20 mouse cellular contexts compared by ENCODE assay signal in genomic region chr13:114344220-114344973, GRCm38 (mm10). TPM values are rescaled to one million over a fixed set of nuclear protein-coding genes. Genes with fewer than 3 reads are reported as not detected.
DNase-seq lines count a peak whose midpoint lies in the region; ATAC-seq and TF ChIP-seq lines count a peak whose summit lies in the region.
"Had no signal": no experiment of that assay in that cellular context is flagged by ENCODE, and none has a peak within 500 bp of the region (broad histone marks: within the 10 kb centered on the region; RNA-seq: fewer than 3 reads in every experiment).

No protein-coding gene starts in this region.

- intact Hi-C loops in heart, postnatal 10 days (cut with DNase I): no loop called here

- H3K4me1 ChIP-seq in heart, embryonic 14.5 days (ENCODE audit: control insufficient read depth in 2 of 2, insufficient read depth in 2 of 2, low read length in 2 of 2): peaks cover 9 to 15% of the 10 kb centered on the region in 2 experiments
- peaks cover 22% of the 10 kb centered on the region for H3K4me1 ChIP-seq in liver, embryonic 12.5 days
- H3K4me1 ChIP-seq in liver, postnatal 0 days (ENCODE audit: insufficient read depth): no peaks in the 10 kb centered on the region
- H3K4me1 ChIP-seq in MEL (ENCODE audit: control insufficient read depth in 1 of 2, insufficient read depth in 2 of 2, low read length in 2 of 2): peaks cover 2 to 8% of the 10 kb centered on the region in 2 experiments; a peak in 2 of 4 replicates
- H3K4me1 ChIP-seq in liver, embryonic 15.5 days (replicated peaks): peaks cover 12% of the 10 kb centered on the region
- H3K4me1 ChIP-seq: lung, embryonic 15.5 days had no signal

- H3K9ac ChIP-seq in heart, embryonic 14.5 days (ENCODE audit: low read length): no peak overlapping the region
- H3K9ac ChIP-seq in liver, embryonic 12.5 days: no peak overlapping the region
- no peak overlapping the region for H3K9ac ChIP-seq in liver, postnatal 0 days (replicated peaks)
- no peak overlapping the region for H3K9ac ChIP-seq in MEL (ENCODE audit: control insufficient read depth, low read depth, low read length, poor library complexity, severe bottlenecking)
- no peak overlapping the region for H3K9ac ChIP-seq in liver, embryonic 15.5 days
- H3K9ac ChIP-seq: limb, embryonic 13.5 days; lung, embryonic 15.5 days had no signal

- WGBS in heart, embryonic 14.5 days: 43% methylated on average over 3 of the region's 3 CpGs
- WGBS in liver, embryonic 12.5 days (ENCODE audit: insufficient replicate concordance): 36% methylated on average over 3 of the region's 3 CpGs
- 65% methylated on average over 3 of the region's 3 CpGs for WGBS in liver, postnatal 0 days (ENCODE audit: insufficient replicate concordance)
- WGBS in liver, embryonic 15.5 days (ENCODE audit: insufficient replicate concordance): 24% methylated on average over 3 of the region's 3 CpGs

- no peak for TF ChIP-seq RAD21 in MEL (IDR thresholded peaks at IDR 0.05; ENCODE audit: low read depth, low read length)

- peak overlapping the region; percentile 32; the same call in 1 of the 2 replicates for H3K4me2 ChIP-seq in heart, embryonic 14.5 days (ENCODE audit: low read length)
- peak overlapping the region; percentile 39 for H3K4me2 ChIP-seq in liver, embryonic 12.5 days
- no peak overlapping the region for H3K4me2 ChIP-seq in liver, postnatal 0 days (ENCODE audit: low read depth, low read length)
- peak overlapping the region; percentile 17 for H3K4me2 ChIP-seq in liver, embryonic 15.5 days
- H3K4me2 ChIP-seq: limb, embryonic 13.5 days; lung, embryonic 15.5 days had no signal

- H3K27ac ChIP-seq in heart, embryonic 14.5 days (replicated peaks in 1 of 2; ENCODE audit: control insufficient read depth in 1 of 2, insufficient read depth in 1 of 2, low read depth in 2 of 2, low read length in 2 of 2): no peak overlapping the region
- H3K27ac ChIP-seq in liver, embryonic 12.5 days: peak overlapping the region; percentile 72
- H3K27ac ChIP-seq in liver, postnatal 0 days (ENCODE audit: low read depth): no peak overlapping the region
- H3K27ac ChIP-seq in MEL (ENCODE audit: control insufficient read depth, low read depth, low read length): peak overlapping the region; percentile 19; the same call in 1 of the 2 replicates
- peak overlapping the region; percentile 45 for H3K27ac ChIP-seq in liver, embryonic 15.5 days (replicated peaks)
- H3K27ac ChIP-seq: hindbrain, embryonic 10.5 days; limb, embryonic 13.5 days; lung, embryonic 15.5 days had no signal

- no peak overlapping the region for H3K4me3 ChIP-seq in heart, embryonic 14.5 days (ENCODE audit: control insufficient read depth in 1 of 2, insufficient read depth in 1 of 2, low read depth in 1 of 2, low read length in 2 of 2)
- H3K4me3 ChIP-seq in liver, embryonic 12.5 days: no peak overlapping the region
- no peak overlapping the region for H3K4me3 ChIP-seq in liver, postnatal 0 days (ENCODE audit: low read depth, low read length)
- H3K4me3 ChIP-seq in MEL (ENCODE audit: control insufficient read depth in 1 of 2, insufficient read depth in 1 of 2, low read depth in 2 of 2, low read length in 2 of 2): no peak overlapping the region
- H3K4me3 ChIP-seq in liver, embryonic 15.5 days (replicated peaks): no peak overlapping the region
- H3K4me3 ChIP-seq: hindbrain, embryonic 10.5 days; limb, embryonic 13.5 days; lung, embryonic 15.5 days had no signal

- no peak for TF ChIP-seq EP300 in liver, postnatal 0 days (IDR thresholded peaks at IDR 0.05; ENCODE audit: low read depth)
- peak; percentile 30 to 52; a peak in 2 of 4 replicates for TF ChIP-seq EP300 in MEL (IDR thresholded peaks at IDR 0.05; ENCODE audit: low read depth in 1 of 2, low read length in 2 of 2)

- ATAC-seq in heart, embryonic 14.5 days (ENCODE audit: insufficient number of reproducible peaks, insufficient read depth, low FRiP score, low read depth): no peak
- peak; percentile 90 for ATAC-seq in liver, embryonic 12.5 days
- ATAC-seq in liver, postnatal 0 days: no peak
- ATAC-seq in liver, embryonic 15.5 days (ENCODE audit: insufficient read depth): peak; percentile 81
- ATAC-seq in frontal cortex, adult (ENCODE audit: low TSS enrichment): no peak
- ATAC-seq: activated CD4-positive, CD25-positive, alpha-beta regulatory T cell, adult 4 months; forebrain, embryonic 14.5 days; intestine, postnatal 0 days had no signal

- no peak for DNase-seq in heart, postnatal 10 days
- no peak for DNase-seq in liver, postnatal 0 days
- peak; percentile 42 for DNase-seq in MEL (ENCODE audit: low read depth, low spot score)
- no peak for DNase-seq in left cerebral cortex, adult 8-10 months (ENCODE audit: low spot score in 2 of 2)
- DNase-seq: adrenal gland, postnatal 10 days; cerebellum, adult 9-10 months; kidney, postnatal 36 days; lung, postnatal 36 days; right cerebral cortex, postnatal 25 days; spleen, adult 18-20 months had no signal

- no peaks in the 10 kb centered on the region for H3K27me3 ChIP-seq in heart, embryonic 14.5 days (ENCODE audit: control insufficient read depth, insufficient read depth, low read length)
- no peaks in the 10 kb centered on the region for H3K27me3 ChIP-seq in liver, embryonic 12.5 days (replicated peaks)
- no peaks in the 10 kb centered on the region for H3K27me3 ChIP-seq in liver, postnatal 0 days (ENCODE audit: insufficient read depth, low read length)
- no peaks in the 10 kb centered on the region for H3K27me3 ChIP-seq in MEL (ENCODE audit: control insufficient read depth in 1 of 2, insufficient read depth in 2 of 2, low read length in 2 of 2)
- no peaks in the 10 kb centered on the region for H3K27me3 ChIP-seq in liver, embryonic 15.5 days
- H3K27me3 ChIP-seq: limb, embryonic 13.5 days; lung, embryonic 15.5 days had no signal

- H3K9me3 ChIP-seq in heart, embryonic 14.5 days (ENCODE audit: control insufficient read depth, low read length): no peaks in the 10 kb centered on the region
- H3K9me3 ChIP-seq in liver, embryonic 12.5 days (replicated peaks): no peaks in the 10 kb centered on the region
- H3K9me3 ChIP-seq in liver, postnatal 0 days (ENCODE audit: low read length): no peaks in the 10 kb centered on the region
- H3K9me3 ChIP-seq in MEL (replicated peaks; ENCODE audit: insufficient read depth, low read length): no peaks in the 10 kb centered on the region
- no peaks in the 10 kb centered on the region for H3K9me3 ChIP-seq in liver, embryonic 15.5 days (replicated peaks)
- H3K9me3 ChIP-seq: hindbrain, embryonic 10.5 days; limb, embryonic 13.5 days; lung, embryonic 15.5 days had no signal

- TF ChIP-seq CTCF in liver, postnatal 0 days (IDR thresholded peaks at IDR 0.05; ENCODE audit: low read depth): no peak
- TF ChIP-seq CTCF in MEL (IDR thresholded peaks at IDR 0.05 in 2 of 3, conservative IDR thresholded peaks at IDR 0.05 in 1 of 3; ENCODE audit: control insufficient read depth in 1 of 3, insufficient read depth in 1 of 3, low read depth in 2 of 3, low read length in 3 of 3, poor library complexity in 1 of 3, severe bottlenecking in 1 of 3): no peak

- no peaks in the 10 kb centered on the region; the same call in 1 of the 2 replicates for H3K79me2 ChIP-seq in MEL (ENCODE audit: control insufficient read depth, insufficient read depth, low read length, poor library complexity)

- H3K36me3 ChIP-seq in heart, embryonic 14.5 days (ENCODE audit: control insufficient read depth, insufficient read depth, low read length): 0 out of 2 replicates have a peak, but pooled peaks cover 3% of the 10 kb centered on the region
- 0 out of 2 replicates have a peak, but pooled peaks cover under 1% of the 10 kb centered on the region for H3K36me3 ChIP-seq in liver, embryonic 12.5 days
- H3K36me3 ChIP-seq in liver, postnatal 0 days (replicated peaks; ENCODE audit: insufficient read depth, low read length): no peaks in the 10 kb centered on the region
- peaks cover 0 to 8% of the 10 kb centered on the region in 2 experiments; a peak in 2 of 4 replicates for H3K36me3 ChIP-seq in MEL (ENCODE audit: control insufficient read depth in 1 of 2, insufficient read depth in 2 of 2, low read length in 2 of 2)
- no peaks in the 10 kb centered on the region for H3K36me3 ChIP-seq in liver, embryonic 15.5 days (replicated peaks)
- H3K36me3 ChIP-seq: hindbrain, embryonic 10.5 days; lung, embryonic 15.5 days had no signal

- no peak for TF ChIP-seq POLR2A in MEL (IDR thresholded peaks at IDR 0.05; ENCODE audit: control insufficient read depth in 1 of 2, insufficient read depth in 1 of 2, low read depth in 1 of 2, low read length in 2 of 2, poor library complexity in 1 of 2)

TF ChIP-seq in MEL, 35 proteins besides CTCF, POLR2A, EP300 and RAD21 (continues in another document):
- TF ChIP-seq ZNF384 (IDR thresholded peaks at IDR 0.05; ENCODE audit: low read depth, low read length) (no peak), ZKSCAN1 (IDR thresholded peaks at IDR 0.05; ENCODE audit: low read depth, low read length) (no peak), MAX (IDR thresholded peaks at IDR 0.05; ENCODE audit: low read length) (no peak), POLR2AphosphoS5 (IDR thresholded peaks at IDR 0.05; ENCODE audit: borderline replicate concordance, low read depth, low read length) (no peak), HCFC1 (IDR thresholded peaks at IDR 0.05; ENCODE audit: low read depth, low read length) (no peak), E2F4 (IDR thresholded peaks at IDR 0.05; ENCODE audit: borderline replicate concordance, low read depth, low read length) (no peak), USF1 (IDR thresholded peaks at IDR 0.05; ENCODE audit: low read depth, low read length) (peak; percentile 47; the same call in 1 of the 2 replicates), TCF12 (IDR thresholded peaks at IDR 0.05; ENCODE audit: low read depth, low read length) (peak; percentile 69), TBP (IDR thresholded peaks at IDR 0.05; ENCODE audit: low read depth, low read length) (no peak), NRF1 (IDR thresholded peaks at IDR 0.05; ENCODE audit: insufficient read depth, low read depth, low read length, poor library complexity, severe bottlenecking) (no peak), MAFK (IDR thresholded peaks at IDR 0.05; ENCODE audit: borderline replicate concordance, low read depth, low read length) (no peak), MEF2A (IDR thresholded peaks at IDR 0.05; ENCODE audit: extremely low read depth, insufficient replicate concordance, low read depth, low read length, poor library complexity, severe bottlenecking) (no peak)

RNA-seq across cellular contexts. Expression of gene Ndufs4, which starts 43.7 kb away (rescaled TPM):
- polyA plus RNA-seq in heart, embryonic 14.5 days (2014; fragmentation: Nextera tagmentation; extraction: Ambion mirVana): 467 and 507 TPM in 2 replicates
- 100 to 1,000 TPM; 480 to 483 TPM for total RNA-seq in heart, postnatal 10 days (2021)
- 161 and 164 TPM in 2 replicates for polyA plus RNA-seq in liver, embryonic 12.5 days (2016; fragmentation: Nextera tagmentation; extraction: Ambion mirVana)
- polyA plus RNA-seq in liver, postnatal 0 days (2015; fragmentation: Nextera tagmentation; extraction: Ambion mirVana): 203 and 222 TPM in 2 replicates
- 176 and 189 TPM in 2 replicates for total RNA-seq in MEL (2012; rRNA removed)
- polyA plus RNA-seq in MEL (2012; ENCODE audit: insufficient read depth in 1 of 2, insufficient read length in 2 of 2, low read depth in 1 of 2, low replicate concordance in 2 of 2, missing spikeins in 1 of 2): 10 to 100 TPM in 1 of 2 experiments, not detected in 1; 76.8 TPM
- polyA plus RNA-seq in liver, embryonic 15.5 days (2015; fragmentation: Nextera tagmentation; extraction: Ambion mirVana): 112 and 125 TPM in 2 replicates
- total RNA-seq in left cerebral cortex, adult 8-10 months (2022): 100 to 1,000 TPM; 139 to 165 (median 156) TPM

Comparison
In these comparisons a context has a peak if more than half of its experiments do, and no peak if none do; other contexts are left out.
1. ATAC-seq: peak in liver, embryonic 12.5 days (single experiment) and liver, embryonic 15.5 days (single experiment); none in heart, embryonic 14.5 days (single experiment), liver, postnatal 0 days (single experiment) and frontal cortex, adult (single experiment).
2. H3K27ac ChIP-seq: peak in liver, embryonic 12.5 days (single experiment), MEL (single experiment) and liver, embryonic 15.5 days (single experiment); none in heart, embryonic 14.5 days (0 of 2) and liver, postnatal 0 days (single experiment).